Mouse (Mus musculus) liver, embryonic 14.5 days (tissue): Measurements from ENCODE around the gene Mybpc2. TPM values are rescaled to one million over a fixed set of nuclear protein-coding genes. Genes with fewer than 3 reads are reported as not detected.

ENCODE experiments used
- ATAC-seq: fragments of 200-750 bp; cut with Nextera tagmentation; 2 replicates; pipeline ENCODE4 v1.8.0; 2017; ENCODE audit warnings: moderate number of reproducible peaks, mild to moderate bottlenecking, moderate library complexity; ENCODE audit not compliant: insufficient read depth
- DNase-seq, 3 experiments: peaks; one replicate each; pipeline ENCODE4 v3.0.0-alpha.2; 2012 to 2013; ENCODE audit warnings: low read depth in 3 of 3, low spot score in 3 of 3
- H3K27ac ChIP-seq: fragments of 300-500 bp; sonication (generic); 2 replicates; pipeline ENCODE4 v1.5.1; 2014; ENCODE audit warnings: moderate library complexity, mild to moderate bottlenecking, control low read depth, inconsistent platforms
- H3K27me3 ChIP-seq: fragments of 300-500 bp; sonication (generic); 2 replicates; pipeline ENCODE4 v1.6.1; 2014; ENCODE audit warnings: mild to moderate bottlenecking, low read length, moderate library complexity; ENCODE audit not compliant: control insufficient read depth, insufficient read depth
- H3K36me3 ChIP-seq: fragments of 300-500 bp; sonication (generic); replicated peaks from 2 replicates; pipeline ENCODE4 v1.6.1; 2014; ENCODE audit warnings: low read depth; ENCODE audit not compliant: control insufficient read depth, insufficient read depth
- H3K4me1 ChIP-seq, 2 experiments: fragments of 200-500 bp in 1 of 2; fragments of 300-500 bp in 1 of 2; sonication (generic) in 1 of 2; replicated peaks; 2 replicates each; pipeline ENCODE4 v1.6.1; 2012 to 2014; ENCODE audit warnings: antibody characterized with exemption in 1 of 2, inconsistent platforms in 1 of 2, low read length in 1 of 2; ENCODE audit not compliant: control insufficient read depth in 2 of 2, insufficient read depth in 2 of 2
- H3K4me2 ChIP-seq: fragments of 300-500 bp; sonication (generic); 2 replicates; pipeline ENCODE4 v1.6.1; 2014; ENCODE audit warnings: low read depth, mild to moderate bottlenecking, control low read depth, moderate library complexity
- H3K4me3 ChIP-seq, 2 experiments: fragments of 200-500 bp in 1 of 2; fragments of 300-500 bp in 1 of 2; sonication (generic) in 1 of 2; 2 replicates each; pipeline ENCODE4 v1.5.1; 2012 to 2014; ENCODE audit warnings: low read depth in 2 of 2, low read length in 2 of 2, mild to moderate bottlenecking in 2 of 2, control low read depth in 1 of 2, inconsistent platforms in 1 of 2, moderate library complexity in 1 of 2; ENCODE audit not compliant: insufficient read depth in 1 of 2
- H3K9ac ChIP-seq: fragments of 300-500 bp; sonication (generic); replicated peaks from 2 replicates; pipeline ENCODE4 v1.6.1; 2014; ENCODE audit warnings: mild to moderate bottlenecking, control low read depth, moderate library complexity
- H3K9me3 ChIP-seq: fragments of 300-500 bp; sonication (generic); 2 replicates; pipeline ENCODE4 v1.6.1; 2016; ENCODE audit warnings: low read length, mixed read lengths; ENCODE audit not compliant: control insufficient read depth
- CTCF ChIP-seq: IDR thresholded peaks from 2 replicates; pipeline ENCODE4 v1.5.1; 2016; ENCODE audit warnings: antibody characterized with exemption, low read depth, control low read depth
- EP300 ChIP-seq: IDR thresholded peaks from 2 replicates; pipeline ENCODE4 v1.6.1; 2016; ENCODE audit warnings: antibody characterized with exemption, low read depth
- WGBS: fragments of 180-500 bp; shearing (Covaris S2); extraction: QIAGEN DNeasy Blood & Tissue Kit; methylation state at CpG from one replicate; pipeline ENCODE4 v1.1.7; 2014; ENCODE audit not compliant: insufficient replicate concordance; 5-methylcytosine and 5-hydroxymethylcytosine counted together
- microRNA-seq: library from miRNA; unstranded; fragments of <30 nt; microRNA quantifications from one replicate; pipeline ENCODE4, GENCODE M21; 2016
- polyA plus RNA-seq, 2 experiments: library from polyadenylated mRNA; depleted of rRNA in 1 of 2; stranded (reverse) in 1 of 2; unstranded in 1 of 2; fragments of >200 nt; fragmentation: Nextera tagmentation in 1 of 2; extraction: Ambion mirVana in 1 of 2; gene quantifications; 2 replicates each; pipeline versions ENCODE4 v1.2.1 to v1.2.3; 2012 to 2014

Mybpc2 gene
- polyA plus RNA-seq, 2 experiments = not detected

DNA sequence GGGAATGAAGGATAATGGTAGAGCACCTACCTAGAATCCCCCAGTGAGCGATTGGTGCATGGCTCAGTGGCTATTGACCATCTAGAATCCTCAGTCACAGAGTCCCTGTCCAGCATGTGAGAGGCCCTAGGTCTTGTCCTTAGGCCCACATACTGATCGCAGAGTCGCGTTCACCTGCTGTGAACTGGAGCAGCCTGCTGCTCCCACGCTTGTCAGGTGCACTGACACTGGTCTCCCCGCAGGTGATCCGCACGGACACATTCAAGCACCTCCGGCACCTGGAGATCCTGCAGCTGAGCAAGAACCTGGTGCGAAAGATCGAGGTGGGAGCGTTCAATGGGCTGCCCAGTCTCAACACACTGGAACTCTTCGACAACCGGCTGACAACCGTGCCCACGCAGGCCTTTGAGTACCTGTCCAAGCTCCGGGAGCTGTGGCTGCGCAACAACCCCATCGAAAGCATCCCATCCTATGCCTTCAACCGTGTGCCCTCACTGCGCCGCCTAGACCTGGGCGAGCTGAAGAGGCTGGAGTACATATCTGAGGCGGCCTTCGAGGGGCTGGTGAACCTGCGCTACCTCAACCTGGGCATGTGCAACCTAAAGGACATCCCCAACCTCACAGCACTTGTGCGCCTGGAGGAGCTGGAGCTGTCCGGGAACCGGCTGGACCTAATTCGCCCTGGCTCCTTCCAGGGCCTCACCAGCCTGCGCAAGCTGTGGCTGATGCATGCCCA, 63.5 kb downstream of the Mybpc2 start:
- TF ChIP-seq EP300 = no peak
- no peak for TF ChIP-seq CTCF
- H3K27ac ChIP-seq = no peak overlapping the region
- H3K9me3 ChIP-seq = no peaks in the 10 kb centered on the region
- no peak for ATAC-seq
- H3K4me1 ChIP-seq = peaks cover 14 to 22% of the 10 kb centered on the region in 2 experiments
- no peaks in the 10 kb centered on the region for H3K36me3 ChIP-seq
- 57% methylated on average over 31 of the region's 31 CpGs for WGBS
- no peak overlapping the region for H3K9ac ChIP-seq
- no peak for DNase-seq
- H3K4me3 ChIP-seq = no peak overlapping the region
- peaks cover 52% of the 10 kb centered on the region for H3K27me3 ChIP-seq
- H3K4me2 ChIP-seq = no peak overlapping the region

DNA sequence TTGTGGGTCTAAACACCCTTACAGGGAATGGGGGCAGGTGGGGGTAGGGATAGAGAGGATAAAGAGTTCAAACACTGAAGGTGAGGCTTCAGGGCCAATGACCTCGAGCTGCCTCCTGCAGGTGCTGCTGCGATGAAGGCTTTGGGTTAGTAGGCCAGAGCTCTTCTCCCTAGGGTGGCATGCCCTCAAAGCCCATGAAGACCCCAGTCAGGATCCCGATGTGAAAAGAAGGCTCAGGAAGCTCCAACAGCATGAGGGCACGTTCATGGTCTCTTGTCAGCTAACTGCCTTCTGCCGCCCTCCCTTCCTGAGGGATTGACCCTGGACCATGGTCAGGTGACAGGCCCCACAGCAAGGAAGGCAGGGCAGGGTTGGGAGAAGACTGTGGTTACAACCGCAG, 64.4 kb downstream of the Mybpc2 start:
- Histone ChIP-seq H3K4me1 (peaks cover 14 to 19% of the 10 kb centered on the region in 2 experiments), H3K4me2 (no peak overlapping the region), H3K27ac (no peak overlapping the region), H3K4me3 (no peak overlapping the region), H3K9me3 (no peaks in the 10 kb centered on the region), H3K36me3 (no peaks in the 10 kb centered on the region), H3K27me3 (peaks cover 52% of the 10 kb centered on the region), H3K9ac (no peak overlapping the region)
- DNase-seq = no peak
- ATAC-seq = no peak
- no peak for TF ChIP-seq CTCF
- TF ChIP-seq EP300 = no peak
- 49% methylated on average over 6 of the region's 6 CpGs for WGBS

GRCm38 (mm10) chr7:44456302-44456701, 68.2 kb downstream of the Mybpc2 start:
- Histone ChIP-seq H3K9ac (no peak overlapping the region), H3K27me3 (peaks cover 23% of the 10 kb centered on the region), H3K4me1 (peaks cover 2 to 7% of the 10 kb centered on the region in 2 experiments; a peak in 3 of 4 replicates), H3K36me3 (no peaks in the 10 kb centered on the region), H3K27ac (no peak overlapping the region), H3K4me3 (no peak overlapping the region), H3K9me3 (no peaks in the 10 kb centered on the region), H3K4me2 (no peak overlapping the region)
- ATAC-seq (peak; percentile 47; the same call in 1 of the 2 replicates), DNase-seq (no peak)
- 69% methylated on average over 1 of the region's 1 CpGs for WGBS
- TF ChIP-seq EP300 (no peak), CTCF (no peak)

DNA sequence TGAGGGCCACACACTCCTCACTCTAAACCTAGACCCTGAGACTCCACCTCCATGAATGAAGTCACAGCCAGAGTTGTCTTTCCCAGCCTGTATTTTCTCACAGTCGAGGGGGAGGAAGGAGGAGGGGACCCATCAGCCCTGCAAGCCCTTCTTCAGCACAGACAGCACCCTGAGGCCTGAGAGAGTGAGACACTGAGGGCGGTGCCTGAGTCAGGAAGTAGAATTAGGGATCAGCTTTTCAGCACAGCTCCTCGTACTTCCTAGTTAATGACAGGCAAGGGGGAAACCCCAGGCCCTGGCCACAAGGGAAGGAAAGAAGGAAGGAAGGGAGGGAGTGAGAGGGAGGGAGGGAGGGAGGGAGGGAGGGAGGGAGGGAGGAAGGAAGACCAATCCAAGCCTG, 71.2 kb downstream of the Mybpc2 start:
- TF ChIP-seq EP300 (no peak), CTCF (no peak)
- H3K36me3 ChIP-seq = no peaks in the 10 kb centered on the region
- H3K4me1 ChIP-seq = peaks cover 2 to 7% of the 10 kb centered on the region in 2 experiments; a peak in 3 of 4 replicates
- DNase-seq (no peak), ATAC-seq (no peak; the same call in 1 of the 2 replicates)
- 6% methylated on average over 3 of the region's 3 CpGs for WGBS
- no peak overlapping the region for H3K4me2 ChIP-seq
- H3K9me3 ChIP-seq = no peaks in the 10 kb centered on the region
- no peaks in the 10 kb centered on the region for H3K27me3 ChIP-seq
- no peak overlapping the region for H3K27ac ChIP-seq
- H3K4me3 ChIP-seq = no peak overlapping the region
- no peak overlapping the region for H3K9ac ChIP-seq

Small RNAs within 50 kb of the gene (microRNA-seq; reads per million reads assigned to microRNA genes)
- 1.7 reads per million for gene Mir7052
- gene Mir7053 = 1.3 reads per million

Other genes with a start within 250 kb of the Mybpc2 start
- 0.34 and 0.38 TPM in 2 replicates for gene Clec11a, start 217.8 kb downstream of the Mybpc2 start, polyA plus RNA-seq (2012; rRNA removed)
- 0.33 and 0.51 TPM in 2 replicates for gene Clec11a, start 217.8 kb downstream of the Mybpc2 start, polyA plus RNA-seq (2014; fragmentation: Nextera tagmentation; extraction: Ambion mirVana)
- gene Shank1, start 214.4 kb downstream of the Mybpc2 start, polyA plus RNA-seq (2012; rRNA removed) = 0.04 and 0.06 TPM in 2 replicates
- 0.05 TPM in 1 of 2 replicates, not detected in the other for gene Shank1, start 214.4 kb downstream of the Mybpc2 start, polyA plus RNA-seq (2014; fragmentation: Nextera tagmentation; extraction: Ambion mirVana)
- gene Syt3, start 140.6 kb downstream of the Mybpc2 start, polyA plus RNA-seq (2012; rRNA removed) = 0.02 and 0.06 TPM in 2 replicates
- gene Syt3, start 140.6 kb downstream of the Mybpc2 start, polyA plus RNA-seq (2014; fragmentation: Nextera tagmentation; extraction: Ambion mirVana) = 0.14 TPM in 1 of 2 replicates, not detected in the other
- gene 1700008O03Rik, start 138.8 kb downstream of the Mybpc2 start, polyA plus RNA-seq (2012; rRNA removed) = 0.06 and 0.12 TPM in 2 replicates
- gene 1700008O03Rik, start 138.8 kb downstream of the Mybpc2 start, polyA plus RNA-seq (2014; fragmentation: Nextera tagmentation; extraction: Ambion mirVana) = not detected in 2 replicates
- 0.02 and 0.30 TPM in 2 replicates for gene Lrrc4b, start 95.6 kb downstream of the Mybpc2 start, polyA plus RNA-seq (2012; rRNA removed)
- not detected in 2 replicates for gene Lrrc4b, start 95.6 kb downstream of the Mybpc2 start, polyA plus RNA-seq (2014; fragmentation: Nextera tagmentation; extraction: Ambion mirVana)
- 10.2 and 14.7 TPM in 2 replicates for gene Aspdh, start 59.3 kb downstream of the Mybpc2 start, polyA plus RNA-seq (2012; rRNA removed)
- gene Aspdh, start 59.3 kb downstream of the Mybpc2 start, polyA plus RNA-seq (2014; fragmentation: Nextera tagmentation; extraction: Ambion mirVana) = 10.9 and 11.0 TPM in 2 replicates
- 212 TPM in 2 replicates for gene Josd2, start 56.7 kb downstream of the Mybpc2 start, polyA plus RNA-seq (2012; rRNA removed)
- 155 and 164 TPM in 2 replicates for gene Josd2, start 56.7 kb downstream of the Mybpc2 start, polyA plus RNA-seq (2014; fragmentation: Nextera tagmentation; extraction: Ambion mirVana)
- gene Emc10, start 28.1 kb downstream of the Mybpc2 start, polyA plus RNA-seq (2012; rRNA removed) = 46.7 and 49.5 TPM in 2 replicates
- gene Emc10, start 28.1 kb downstream of the Mybpc2 start, polyA plus RNA-seq (2014; fragmentation: Nextera tagmentation; extraction: Ambion mirVana) = 41.7 and 49.3 TPM in 2 replicates
- 0.64 and 1.5 TPM in 2 replicates for gene Fam71e1, start 28.1 kb downstream of the Mybpc2 start, polyA plus RNA-seq (2012; rRNA removed)
- gene Fam71e1, start 28.1 kb downstream of the Mybpc2 start, polyA plus RNA-seq (2014; fragmentation: Nextera tagmentation; extraction: Ambion mirVana) = 0.48 and 1.6 TPM in 2 replicates
- gene Spib, start 7.4 kb upstream of the Mybpc2 start, polyA plus RNA-seq (2012; rRNA removed) = 0.15 and 0.16 TPM in 2 replicates
- 0.11 TPM in 2 replicates for gene Spib, start 7.4 kb upstream of the Mybpc2 start, polyA plus RNA-seq (2014; fragmentation: Nextera tagmentation; extraction: Ambion mirVana)
- 42.1 and 46.7 TPM in 2 replicates for gene Pold1, start 24.2 kb upstream of the Mybpc2 start, polyA plus RNA-seq (2012; rRNA removed)
- gene Pold1, start 24.2 kb upstream of the Mybpc2 start, polyA plus RNA-seq (2014; fragmentation: Nextera tagmentation; extraction: Ambion mirVana) = 37.5 and 40.2 TPM in 2 replicates
- 30.8 and 35.7 TPM in 2 replicates for gene Nr1h2, start 29.3 kb upstream of the Mybpc2 start, polyA plus RNA-seq (2012; rRNA removed)
- gene Nr1h2, start 29.3 kb upstream of the Mybpc2 start, polyA plus RNA-seq (2014; fragmentation: Nextera tagmentation; extraction: Ambion mirVana) = 38.1 and 41.4 TPM in 2 replicates
- gene Napsa, start 47.7 kb upstream of the Mybpc2 start, polyA plus RNA-seq (2012; rRNA removed) = 4.3 and 5.8 TPM in 2 replicates
- gene Napsa, start 47.7 kb upstream of the Mybpc2 start, polyA plus RNA-seq (2014; fragmentation: Nextera tagmentation; extraction: Ambion mirVana) = 6.7 and 8.6 TPM in 2 replicates
- gene Kcnc3, start 66.0 kb upstream of the Mybpc2 start, polyA plus RNA-seq (2012; rRNA removed) = 0.16 and 0.24 TPM in 2 replicates
- gene Kcnc3, start 66.0 kb upstream of the Mybpc2 start, polyA plus RNA-seq (2014; fragmentation: Nextera tagmentation; extraction: Ambion mirVana) = not detected in 2 replicates
- gene Myh14, start 146.2 kb upstream of the Mybpc2 start, polyA plus RNA-seq (2012; rRNA removed) = 0.15 and 0.75 TPM in 2 replicates
- gene Myh14, start 146.2 kb upstream of the Mybpc2 start, polyA plus RNA-seq (2014; fragmentation: Nextera tagmentation; extraction: Ambion mirVana) = 0.09 and 0.23 TPM in 2 replicates
- not detected in 2 replicates for gene Izumo2, start 184.1 kb upstream of the Mybpc2 start, polyA plus RNA-seq (2012; rRNA removed)
- gene Izumo2, start 184.1 kb upstream of the Mybpc2 start, polyA plus RNA-seq (2014; fragmentation: Nextera tagmentation; extraction: Ambion mirVana) = not detected in 2 replicates
- gene Vrk3, start 223.8 kb upstream of the Mybpc2 start, polyA plus RNA-seq (2012; rRNA removed) = 22.2 and 23.7 TPM in 2 replicates
- gene Vrk3, start 223.8 kb upstream of the Mybpc2 start, polyA plus RNA-seq (2014; fragmentation: Nextera tagmentation; extraction: Ambion mirVana) = 20.4 and 22.2 TPM in 2 replicates
- gene Zfp473, start 226.4 kb upstream of the Mybpc2 start, polyA plus RNA-seq (2012; rRNA removed) = 0.79 and 0.96 TPM in 2 replicates
- 0.81 and 1.1 TPM in 2 replicates for gene Zfp473, start 226.4 kb upstream of the Mybpc2 start, polyA plus RNA-seq (2014; fragmentation: Nextera tagmentation; extraction: Ambion mirVana)